Mouse (Mus musculus): Measurements from ENCODE around the gene Shisal1.

The Shisal1 gene

DNA sequence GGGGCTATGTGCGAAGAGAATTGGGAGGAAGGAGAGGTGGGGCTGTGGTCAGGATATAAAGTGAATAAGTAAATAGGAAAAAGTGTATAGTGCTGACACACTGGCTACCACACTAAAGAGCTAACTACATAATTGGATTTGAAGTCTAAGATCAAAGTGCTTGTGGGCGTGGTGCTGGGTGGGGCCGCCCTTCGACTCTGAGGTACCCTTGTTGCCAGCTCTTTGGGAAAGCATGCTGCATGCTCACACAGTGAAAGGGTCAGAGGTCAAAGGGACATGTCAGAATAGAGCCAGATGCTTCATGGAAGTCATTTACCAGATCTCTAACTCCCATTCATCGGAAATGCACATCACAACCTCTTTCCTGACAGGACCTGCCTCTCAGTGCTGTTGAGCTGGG, 74.1 kb downstream of the Shisal1 start:
- DNase-seq (ENCODE audit: low spot score) = peak; percentile 37

DNA sequence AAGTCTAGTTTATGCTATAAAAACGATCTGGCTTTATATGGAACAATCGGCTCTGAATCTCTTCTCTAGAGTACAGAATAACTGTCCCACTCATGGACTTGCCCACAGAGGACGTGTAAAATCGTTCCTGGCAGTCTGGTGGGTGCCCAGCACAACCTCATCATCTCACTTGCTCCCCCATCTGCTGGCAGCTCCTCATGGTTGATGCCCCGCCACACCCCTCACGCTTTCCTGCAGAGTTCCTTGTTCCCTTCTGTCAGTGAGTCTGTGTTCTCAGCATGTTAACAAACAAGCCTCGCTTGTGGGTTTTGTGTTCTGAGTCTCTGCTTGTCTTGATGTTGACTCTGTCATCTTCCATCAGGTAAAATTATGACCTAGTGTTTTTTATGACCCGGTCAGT, 79.5 kb downstream of the Shisal1 start:
- no peak for DNase-seq (ENCODE audit: low spot score)

DNA sequence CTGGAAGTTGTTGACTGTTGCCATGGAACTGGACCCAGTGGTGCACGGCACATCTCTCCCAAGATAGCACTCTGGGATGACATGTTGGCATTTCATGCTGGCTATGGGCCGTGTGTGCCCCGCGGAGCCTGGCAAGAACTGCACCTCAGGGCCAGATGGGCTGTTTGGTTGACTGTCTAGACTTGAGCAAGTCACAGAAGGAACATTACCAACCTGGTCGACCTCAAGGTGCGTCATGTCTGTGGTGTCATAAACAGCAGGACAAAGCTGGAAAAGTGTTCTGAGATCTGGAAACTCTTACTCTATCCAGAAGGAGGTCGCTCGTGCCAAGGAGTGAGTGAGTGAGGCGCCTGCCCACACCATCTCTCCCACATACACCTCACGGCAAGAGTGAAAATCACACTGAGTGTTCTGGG, 80.3 kb downstream of the Shisal1 start:
- no peak for DNase-seq (ENCODE audit: low spot score)

DNA sequence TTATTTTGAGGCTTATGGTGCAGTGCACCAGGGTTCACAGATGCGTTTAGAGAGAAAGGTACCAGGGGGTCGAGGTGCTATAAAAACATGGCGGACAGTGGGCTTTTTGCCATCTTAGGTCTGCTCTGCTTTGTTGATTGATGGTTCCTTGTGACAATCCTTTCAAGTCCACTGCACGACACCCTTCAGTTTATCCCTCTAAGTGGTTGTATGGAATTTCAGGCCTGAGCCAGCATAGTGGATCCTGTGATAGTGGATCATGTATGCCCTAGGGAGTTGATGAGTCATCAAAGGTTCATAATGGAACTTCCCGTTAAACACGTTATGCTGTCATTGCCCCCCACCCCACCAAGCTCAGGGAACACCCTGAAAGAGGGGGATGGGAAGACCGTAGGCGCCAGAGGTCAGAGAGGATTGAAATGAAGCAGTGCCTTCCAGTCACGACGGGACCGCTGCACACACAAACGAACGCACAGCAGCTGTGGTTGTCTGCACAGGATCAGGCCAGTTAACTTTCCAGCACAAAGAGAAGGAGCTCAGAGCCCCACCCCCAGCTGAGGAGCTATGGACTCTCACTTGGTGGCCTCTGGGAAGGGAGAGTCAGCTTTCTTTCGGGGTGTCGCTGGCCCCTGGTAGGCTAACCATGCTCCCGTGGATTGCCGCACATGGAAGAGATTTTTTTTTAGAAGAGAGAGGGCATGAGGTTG, 81.1 kb downstream of the Shisal1 start:
- DNase-seq (ENCODE audit: low spot score) = peak; percentile 19

DNA sequence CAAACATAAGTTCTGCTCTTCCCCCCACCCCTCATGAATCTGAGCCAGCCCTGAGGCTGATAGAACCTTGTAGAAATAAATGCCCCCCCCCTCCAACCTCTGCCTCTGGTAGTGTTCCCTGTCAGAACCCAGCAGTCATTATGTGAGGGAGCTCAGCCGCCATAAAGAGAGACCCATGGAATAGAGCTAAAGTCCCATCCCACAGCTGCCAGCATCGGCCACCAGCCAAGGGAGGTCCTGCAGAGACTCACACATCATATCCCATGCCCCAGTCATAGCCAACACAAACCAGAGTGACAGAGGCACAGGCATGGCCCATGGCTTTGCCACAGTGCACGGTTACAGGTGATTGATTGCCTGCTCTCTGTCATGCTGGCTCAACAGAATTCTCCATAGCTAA, 82.2 kb downstream of the Shisal1 start:
- DNase-seq (ENCODE audit: low spot score) = no peak

DNA sequence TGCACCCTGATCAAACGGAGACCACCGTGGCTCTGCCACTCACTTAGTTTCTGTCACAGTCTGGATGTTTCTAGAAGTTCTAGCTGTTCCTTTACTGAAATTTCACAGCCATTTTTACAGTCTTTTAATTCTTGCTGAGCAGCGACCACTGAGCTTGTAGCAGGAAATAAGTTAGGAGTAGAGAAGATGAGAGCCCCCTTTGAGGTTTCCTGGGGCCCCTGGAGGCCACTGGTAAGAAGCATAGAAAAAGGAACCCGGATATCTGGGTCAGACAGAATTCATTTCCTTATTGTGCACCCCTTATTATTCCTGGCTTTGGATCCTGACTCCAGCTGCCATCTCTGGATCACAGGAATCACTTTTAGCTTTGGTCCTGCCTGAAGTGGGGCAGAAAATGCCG, 91.8 kb downstream of the Shisal1 start:
- DNase-seq (ENCODE audit: low spot score) = no peak

DNA sequence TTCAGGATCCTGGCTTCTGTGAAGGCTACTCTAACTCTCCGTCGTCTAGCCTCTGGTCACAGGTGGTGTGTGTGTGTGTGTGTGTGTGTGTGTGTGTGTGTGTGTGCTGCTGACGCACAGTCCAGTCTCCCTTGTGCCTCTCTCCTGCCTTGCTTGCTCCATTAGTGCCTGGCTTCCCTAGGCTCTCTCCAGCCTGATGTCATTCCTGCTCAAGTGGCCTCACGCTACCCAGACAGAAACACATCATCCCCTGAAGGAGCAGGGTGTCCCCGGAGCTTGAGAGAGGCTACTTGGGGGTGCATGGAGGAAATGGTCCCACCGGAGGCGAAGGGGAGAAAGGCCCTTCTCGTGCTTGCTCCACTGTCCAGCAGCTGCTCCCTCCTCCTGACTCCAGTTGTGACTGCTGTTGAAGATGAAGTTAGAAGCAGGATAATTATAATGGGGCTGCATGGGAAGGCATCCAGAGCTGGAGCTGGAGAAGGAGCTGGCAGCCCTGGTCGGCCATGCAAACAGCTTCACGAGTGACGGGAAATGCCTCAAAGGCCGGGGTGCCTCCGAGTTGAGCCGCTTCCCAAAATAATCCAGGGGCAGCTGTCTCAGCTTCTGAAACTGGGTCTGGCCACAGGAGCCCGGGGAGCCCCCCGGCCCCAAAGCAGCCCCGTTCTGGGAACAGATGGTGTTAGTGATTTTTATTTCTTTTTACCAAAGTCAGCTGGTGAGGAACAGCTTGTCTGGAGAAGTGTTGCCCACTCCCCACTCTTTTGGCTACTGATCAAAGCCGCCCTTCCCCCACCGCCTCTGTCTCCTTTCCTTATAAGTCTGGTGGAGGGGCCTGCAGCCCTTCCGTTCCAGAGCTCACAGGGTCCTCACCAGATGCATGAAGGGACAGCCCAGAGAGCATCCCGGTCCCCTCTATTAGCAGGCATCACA, 94.7 kb downstream of the Shisal1 start:
- DNase-seq (ENCODE audit: low spot score) = no peak

DNA sequence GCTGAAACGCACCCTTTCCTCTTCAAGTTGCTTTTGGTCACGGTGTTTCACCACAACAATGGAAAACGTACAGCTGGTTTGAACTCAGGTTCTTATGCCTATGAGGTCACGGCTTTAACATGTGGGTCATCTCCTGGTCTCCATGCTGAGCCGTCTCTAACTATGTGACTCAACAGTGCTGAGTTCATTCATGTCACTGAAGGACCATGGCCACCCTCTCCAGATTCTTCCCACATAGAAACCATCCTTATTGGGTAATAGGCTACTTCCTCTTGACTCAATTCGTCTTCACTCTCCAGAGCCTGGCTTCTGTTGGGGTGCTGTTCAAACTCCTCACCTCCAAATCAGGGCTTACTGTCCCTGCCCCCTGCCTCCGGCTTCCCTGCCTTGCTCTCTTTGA, 95.6 kb downstream of the Shisal1 start:
- DNase-seq (ENCODE audit: low spot score) = no peak

DNA sequence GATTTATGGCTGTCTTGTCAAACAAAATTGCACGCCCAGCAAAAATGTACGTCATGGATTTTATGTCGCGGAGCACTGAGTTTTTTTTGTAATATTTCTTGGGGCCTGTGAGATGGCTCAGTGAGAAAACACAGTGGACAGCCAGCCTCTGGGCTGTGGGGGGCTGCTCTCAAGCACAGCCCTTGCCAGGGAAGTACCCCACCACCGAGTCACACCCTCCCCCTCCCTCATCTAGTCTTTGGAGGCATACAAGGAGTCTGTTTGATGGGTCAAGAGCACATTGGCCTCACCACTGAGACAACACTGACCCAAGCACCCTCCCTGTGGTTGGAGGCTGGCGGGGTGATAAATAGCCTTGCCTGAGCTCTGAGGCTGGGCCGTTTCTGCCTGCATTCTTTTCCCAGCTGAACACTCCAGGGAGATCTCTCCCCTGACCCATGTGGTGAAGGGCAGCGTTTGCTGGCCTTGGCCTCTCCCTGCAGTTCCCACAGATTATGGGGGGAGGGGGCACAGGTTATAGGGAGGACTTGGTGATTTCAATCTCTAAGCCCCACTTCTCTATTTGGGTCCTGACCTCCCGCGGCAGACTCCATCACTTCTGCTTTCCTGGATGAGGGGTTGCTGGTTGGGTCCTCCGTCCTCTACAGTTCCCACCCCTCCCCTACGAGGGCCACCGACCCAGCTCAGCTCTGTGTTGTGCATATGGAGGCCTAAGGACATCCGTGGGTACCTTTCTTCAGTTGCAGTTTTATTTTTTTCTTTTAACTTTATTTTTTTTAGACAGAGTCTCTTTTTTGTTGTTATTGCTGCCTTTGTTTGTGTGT, 96.8 kb downstream of the Shisal1 start:
- peak; percentile 76 for DNase-seq (ENCODE audit: low spot score)

DNA sequence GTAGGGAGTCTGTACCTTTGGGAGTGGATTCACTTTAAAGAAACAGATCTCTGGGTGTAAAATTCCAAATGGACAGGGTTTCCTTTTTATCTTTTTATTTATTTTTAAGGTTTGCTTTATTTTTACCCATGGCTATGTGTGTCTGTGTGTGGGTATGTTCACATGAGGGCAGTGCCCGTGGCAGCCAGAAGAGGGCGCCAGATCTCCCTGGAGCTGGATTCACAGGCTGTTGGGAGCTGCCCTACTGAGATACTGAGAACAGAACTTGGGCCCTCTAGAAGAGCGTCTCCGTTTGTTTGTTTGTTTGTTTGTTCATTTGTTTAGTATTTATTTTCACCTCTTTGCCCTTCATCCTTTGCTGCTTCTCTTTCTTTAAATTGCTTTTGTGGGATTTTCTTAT, 98.1 kb downstream of the Shisal1 start:
- DNase-seq (ENCODE audit: low spot score) = no peak

DNA sequence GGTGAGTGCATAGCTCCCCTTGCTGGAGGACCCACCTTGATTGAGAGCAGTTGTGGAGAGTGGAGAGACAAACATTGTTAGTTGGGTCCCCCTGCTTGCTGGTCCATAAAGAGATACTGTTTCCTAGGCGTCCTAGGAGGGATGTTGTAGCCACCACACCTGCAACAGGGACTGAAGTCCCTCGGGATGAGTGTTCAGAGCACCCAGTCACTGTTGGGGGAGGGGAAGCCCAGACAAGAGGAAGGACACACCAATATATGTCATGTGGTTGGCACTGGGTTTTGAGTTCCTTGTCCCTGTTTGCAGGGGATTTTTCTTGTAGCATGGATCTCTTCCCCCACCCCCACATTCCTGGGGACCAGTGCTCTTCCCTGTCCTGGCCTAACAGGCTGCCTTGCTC, 106.0 kb downstream of the Shisal1 start:
- no peak for DNase-seq (ENCODE audit: low spot score)

DNA sequence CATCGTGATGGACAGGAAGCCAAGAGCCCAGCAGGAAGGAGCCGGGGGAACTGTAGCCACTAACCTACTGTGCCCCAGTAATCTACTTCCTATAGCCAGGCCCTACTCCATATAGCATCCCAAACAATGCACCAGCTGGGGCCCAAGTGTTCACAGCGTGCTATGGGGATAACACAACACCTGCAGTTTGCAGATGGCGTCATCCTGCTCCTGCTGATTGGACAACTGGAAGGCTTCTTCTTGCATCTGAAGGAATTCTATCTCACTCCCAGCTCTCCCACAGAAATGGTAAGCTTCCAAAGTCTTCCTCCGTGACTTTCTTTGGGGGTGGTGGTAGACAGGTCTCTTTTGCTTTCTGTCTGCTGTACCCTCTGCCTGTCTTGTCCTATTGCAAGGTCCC, 109.3 kb downstream of the Shisal1 start:
- DNase-seq (ENCODE audit: low spot score) = no peak

DNA sequence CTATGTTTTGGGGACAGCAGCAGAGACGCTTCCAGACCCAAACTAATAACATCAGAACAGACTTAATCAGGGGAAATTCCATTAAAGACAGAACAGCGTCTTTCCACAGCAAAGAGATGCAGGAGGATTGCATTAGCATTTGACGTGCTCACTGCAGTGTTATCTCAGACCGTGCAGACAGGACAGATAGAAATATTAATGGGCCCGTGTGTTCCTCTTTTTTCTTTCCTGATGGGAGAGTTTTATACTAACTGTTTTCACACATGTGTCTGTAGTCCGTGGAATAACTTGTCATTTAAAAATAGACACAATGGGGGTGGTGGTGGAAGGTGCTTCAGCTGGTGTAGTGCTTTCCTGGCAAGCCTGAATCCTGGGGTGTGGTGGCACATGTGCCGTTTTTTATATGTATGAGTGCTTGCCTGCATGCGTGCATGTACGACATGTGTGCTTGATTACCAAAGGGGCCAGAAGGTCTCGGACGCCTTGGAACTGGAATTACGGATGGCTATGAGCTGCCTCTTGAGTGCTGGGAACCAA, 110.5 kb downstream of the Shisal1 start:
- DNase-seq (ENCODE audit: low spot score) = no peak

DNA sequence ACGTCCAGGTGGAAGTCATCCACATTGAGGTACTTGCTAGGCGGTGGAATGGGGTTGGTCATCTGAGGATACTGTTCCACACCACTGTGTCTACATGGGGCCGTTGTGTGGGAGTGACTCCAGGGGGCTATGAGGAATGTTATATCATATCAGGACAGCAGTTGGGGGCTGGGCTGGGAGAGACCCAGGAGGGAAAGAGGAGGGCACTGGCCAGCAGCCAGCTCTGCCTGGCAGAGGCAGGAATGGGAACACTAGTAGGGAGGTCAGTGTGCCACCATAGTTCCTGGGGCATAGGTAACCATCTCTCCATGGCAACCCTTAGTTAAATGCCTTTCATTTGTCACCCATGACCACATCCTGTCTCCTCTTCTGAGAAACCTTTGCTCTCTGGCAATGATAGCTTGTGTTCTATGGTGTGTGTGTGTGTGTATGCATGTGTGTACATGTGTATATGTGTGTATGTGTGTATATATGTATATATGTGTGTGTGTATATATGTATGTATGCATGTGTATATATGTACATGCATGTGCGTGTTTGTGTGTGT, 115.8 kb downstream of the Shisal1 start:
- DNase-seq (ENCODE audit: low spot score) = no peak

DNA sequence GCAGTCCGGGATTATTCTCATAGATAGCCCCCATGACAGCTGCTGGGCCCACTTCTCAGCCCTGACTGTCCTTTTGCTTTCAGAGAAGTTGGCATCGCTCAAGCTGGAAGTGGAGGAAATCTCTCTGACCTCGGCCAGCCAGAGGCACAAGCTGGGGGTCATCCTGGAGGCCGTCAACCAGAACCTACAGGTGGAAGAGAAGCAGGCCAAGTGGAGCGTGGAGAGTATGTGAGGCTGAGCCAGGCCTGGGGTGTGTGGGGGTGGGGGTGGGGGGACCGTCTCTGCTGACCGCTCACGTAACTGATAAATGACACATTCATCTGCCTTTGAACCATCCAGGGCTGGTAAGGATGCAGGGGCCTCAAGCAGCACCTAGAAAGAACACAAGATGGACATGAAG, 117.0 kb downstream of the Shisal1 start:
- DNase-seq (ENCODE audit: low spot score) = no peak

All from embryo, embryonic 10.5 days (tissue).